Mouse (Mus musculus) midbrain, embryonic 15.5 days (tissue): ENCODE data around the gene S1pr4. TPM values are rescaled to one million over a fixed set of nuclear protein-coding genes. Genes with fewer than 3 reads are reported as not detected.

ENCODE experiments used
- microRNA-seq: library from miRNA; unstranded; fragments of <30 nt; microRNA quantifications from one replicate; pipeline ENCODE4, GENCODE M21; 2016
- polyA plus RNA-seq: library from polyadenylated mRNA; unstranded; fragments of >200 nt; fragmentation: Nextera tagmentation; extraction: Ambion mirVana; gene quantifications from 2 replicates; pipeline ENCODE4 v1.2.1, GENCODE M21; 2015

The S1pr4 gene
- polyA plus RNA-seq, 1 experiment from 2014 or later: 0.71 TPM

Small RNA genes within 50 kb of the gene (microRNA-seq; reads per million reads assigned to microRNA genes)
- not detected for gene Gm25595

Other genes starting within 250 kb of the S1pr4 start
- 37.2 and 40.1 TPM in 2 replicates for gene Matk, start 247.2 kb downstream of the S1pr4 start, polyA plus RNA-seq
- gene Mrpl54, start 233.2 kb downstream of the S1pr4 start, polyA plus RNA-seq: 124 and 126 TPM in 2 replicates
- 36.4 and 38.5 TPM in 2 replicates for gene Apba3, start 233.2 kb downstream of the S1pr4 start, polyA plus RNA-seq
- 6.9 and 8.0 TPM in 2 replicates for gene Tjp3, start 208.6 kb downstream of the S1pr4 start, polyA plus RNA-seq
- gene Pip5k1c, start 207.2 kb downstream of the S1pr4 start, polyA plus RNA-seq: 154 and 159 TPM in 2 replicates
- gene Cactin, start 179.0 kb downstream of the S1pr4 start, polyA plus RNA-seq: 35.8 and 38.3 TPM in 2 replicates
- 5.7 and 6.2 TPM in 2 replicates for gene Tbxa2r, start 171.4 kb downstream of the S1pr4 start, polyA plus RNA-seq
- not detected in 2 replicates for gene Gipc3, start 156.9 kb downstream of the S1pr4 start, polyA plus RNA-seq
- gene Hmg20b, start 149.7 kb downstream of the S1pr4 start, polyA plus RNA-seq: 26.6 and 29.9 TPM in 2 replicates
- gene Mfsd12, start 142.6 kb downstream of the S1pr4 start, polyA plus RNA-seq: 19.7 and 22.5 TPM in 2 replicates
- 1.1 TPM in 2 replicates for gene 4930404N11Rik, start 134.3 kb downstream of the S1pr4 start, polyA plus RNA-seq
- gene Fzr1, start 121.6 kb downstream of the S1pr4 start, polyA plus RNA-seq: 153 and 159 TPM in 2 replicates
- 90.4 and 92.6 TPM in 2 replicates for gene Dohh, start 115.7 kb downstream of the S1pr4 start, polyA plus RNA-seq
- gene Gm48551, start 115.7 kb downstream of the S1pr4 start, polyA plus RNA-seq: 8.4 and 9.3 TPM in 2 replicates
- 2.7 and 3.3 TPM in 2 replicates for gene Gm48552, start 111.1 kb downstream of the S1pr4 start, polyA plus RNA-seq
- gene Smim24, start 107.1 kb downstream of the S1pr4 start, polyA plus RNA-seq: 1.4 and 1.6 TPM in 2 replicates
- gene Nfic, start 44.5 kb downstream of the S1pr4 start, polyA plus RNA-seq: 18.1 and 22.8 TPM in 2 replicates
- 106 and 109 TPM in 2 replicates for gene Celf5, start 17.4 kb downstream of the S1pr4 start, polyA plus RNA-seq
- gene Ncln, start 3.7 kb downstream of the S1pr4 start, polyA plus RNA-seq: 69.7 and 73.8 TPM in 2 replicates
- 0.96 and 1.1 TPM in 2 replicates for gene Gna15, start 24.1 kb upstream of the S1pr4 start, polyA plus RNA-seq
- gene Gna11, start 45.1 kb upstream of the S1pr4 start, polyA plus RNA-seq: 100 and 101 TPM in 2 replicates
- 802 and 851 TPM in 2 replicates for gene Aes, start 59.4 kb upstream of the S1pr4 start, polyA plus RNA-seq
- 57.4 and 58.8 TPM in 2 replicates for gene Tle2, start 74.4 kb upstream of the S1pr4 start, polyA plus RNA-seq
- 6.7 and 8.0 TPM in 2 replicates for gene Tle6, start 100.9 kb upstream of the S1pr4 start, polyA plus RNA-seq
- gene BC025920, start 106.1 kb upstream of the S1pr4 start, polyA plus RNA-seq: 1.8 and 2.0 TPM in 2 replicates
- 60.1 and 60.4 TPM in 2 replicates for gene Sirt6, start 127.7 kb upstream of the S1pr4 start, polyA plus RNA-seq
- gene Ankrd24, start 128.4 kb upstream of the S1pr4 start, polyA plus RNA-seq: 19.1 and 20.2 TPM in 2 replicates
- 6.6 and 6.9 TPM in 2 replicates for gene Gm10778, start 148.9 kb upstream of the S1pr4 start, polyA plus RNA-seq
- gene Zfp433, start 204.7 kb upstream of the S1pr4 start, polyA plus RNA-seq: 16.9 and 18.5 TPM in 2 replicates